Mouse (Mus musculus) megakaryocyte, embryonic 14.5 days (primary cell): Measurements from ENCODE around the gene Adgrb3. TPM values are rescaled to one million over a fixed set of nuclear protein-coding genes. Genes with fewer than 3 reads are reported as not detected.

ENCODE experiments used
- H3K27me3 ChIP-seq: replicated peaks from 2 replicates; pipeline ENCODE3; 2012; ENCODE audit warnings: inconsistent platforms
- H3K36me3 ChIP-seq: replicated peaks from 2 replicates; pipeline ENCODE3; 2012; ENCODE audit warnings: low read length, inconsistent platforms, mixed read lengths
- H3K4me1 ChIP-seq: 2 replicates; pipeline ENCODE4 v1.6.1; 2012; ENCODE audit warnings: inconsistent platforms
- H3K4me3 ChIP-seq: replicated peaks from 2 replicates; pipeline ENCODE3; 2012; ENCODE audit warnings: moderate library complexity, mild to moderate bottlenecking, inconsistent platforms
- H3K9me3 ChIP-seq: 2 replicates; pipeline ENCODE4 v1.6.1; 2012; ENCODE audit warnings: inconsistent platforms
- FLI1 ChIP-seq: IDR thresholded peaks from 2 replicates; pipeline ENCODE4 v1.6.1; 2012; ENCODE audit warnings: low read length, inconsistent platforms, mixed read lengths
- GATA1 ChIP-seq: IDR thresholded peaks from 3 replicates; pipeline ENCODE4 v1.6.1; 2012; ENCODE audit warnings: mixed read lengths, low read length, inconsistent platforms, borderline replicate concordance
- polyA plus RNA-seq: library from polyadenylated mRNA; stranded (reverse); fragments of >175 nt; gene quantifications from 2 replicates; pipeline ENCODE4 v1.2.3, GENCODE M21; 2012; ENCODE audit warnings: low replicate concordance; ENCODE audit not compliant: insufficient read depth

The Adgrb3 gene
- polyA plus RNA-seq, 1 experiment: not detected

GRCm38 (mm10) chr1:25344876-25345275 is 484.6 kb downstream of the Adgrb3 start:
- Histone ChIP-seq H3K36me3 (no peaks in the 10 kb centered on the region), H3K27me3 (no peaks in the 10 kb centered on the region), H3K4me1 (no peaks in the 10 kb centered on the region), H3K9me3 (peaks cover 7% of the 10 kb centered on the region), H3K4me3 (no peak overlapping the region)
- TF ChIP-seq FLI1 (no peak), GATA1 (no peak)

- Histone ChIP-seq H3K36me3 (no peaks in the 10 kb centered on the region), H3K4me3 (no peak overlapping the region), H3K4me1 (no peaks in the 10 kb centered on the region), H3K27me3 (no peaks in the 10 kb centered on the region), H3K9me3 (no peaks in the 10 kb centered on the region)
- no peak for TF ChIP-seq GATA1
- TF ChIP-seq FLI1: no peak
Observed at GRCm38 (mm10) chr1:25325406-25325805, 504.1 kb downstream of the Adgrb3 start.

- Histone ChIP-seq H3K36me3 (no peaks in the 10 kb centered on the region), H3K4me1 (no peaks in the 10 kb centered on the region), H3K27me3 (no peaks in the 10 kb centered on the region), H3K9me3 (peaks cover 5% of the 10 kb centered on the region; the same call in 1 of the 2 replicates), H3K4me3 (no peak overlapping the region)
- TF ChIP-seq FLI1 (no peak), GATA1 (no peak)
Observed at GRCm38 (mm10) chr1:25317142-25317541, 512.4 kb downstream of the Adgrb3 start.

GRCm38 (mm10) chr1:25312344-25312743 is 517.2 kb downstream of the Adgrb3 start:
- Histone ChIP-seq H3K9me3 (no peaks in the 10 kb centered on the region), H3K4me3 (no peak overlapping the region), H3K4me1 (no peaks in the 10 kb centered on the region), H3K36me3 (no peaks in the 10 kb centered on the region), H3K27me3 (no peaks in the 10 kb centered on the region)
- TF ChIP-seq GATA1 (no peak), FLI1 (no peak)

GRCm38 (mm10) chr1:25310066-25310465 is 519.4 kb downstream of the Adgrb3 start:
- H3K9me3 ChIP-seq: no peaks in the 10 kb centered on the region
- no peak for TF ChIP-seq GATA1
- TF ChIP-seq FLI1: no peak
- H3K36me3 ChIP-seq: no peaks in the 10 kb centered on the region
- H3K4me1 ChIP-seq: no peaks in the 10 kb centered on the region
- no peak overlapping the region for H3K4me3 ChIP-seq
- no peaks in the 10 kb centered on the region for H3K27me3 ChIP-seq

GRCm38 (mm10) chr1:25281471-25281870 is 548.0 kb downstream of the Adgrb3 start:
- no peaks in the 10 kb centered on the region for H3K36me3 ChIP-seq
- H3K27me3 ChIP-seq: no peaks in the 10 kb centered on the region
- no peak for TF ChIP-seq GATA1
- no peak for TF ChIP-seq FLI1
- H3K4me3 ChIP-seq: no peak overlapping the region
- H3K9me3 ChIP-seq: 0 out of 2 replicates have a peak, but pooled peaks cover 4% of the 10 kb centered on the region
- H3K4me1 ChIP-seq: no peaks in the 10 kb centered on the region

GRCm38 (mm10) chr1:25250562-25250961 is 578.9 kb downstream of the Adgrb3 start:
- no peaks in the 10 kb centered on the region for H3K4me1 ChIP-seq
- no peak overlapping the region for H3K4me3 ChIP-seq
- no peaks in the 10 kb centered on the region for H3K36me3 ChIP-seq
- H3K9me3 ChIP-seq: no peaks in the 10 kb centered on the region
- H3K27me3 ChIP-seq: no peaks in the 10 kb centered on the region
- no peak for TF ChIP-seq FLI1
- no peak for TF ChIP-seq GATA1

GRCm38 (mm10) chr1:25242436-25242835 is 587.1 kb downstream of the Adgrb3 start:
- H3K4me1 ChIP-seq: no peaks in the 10 kb centered on the region
- no peak overlapping the region for H3K4me3 ChIP-seq
- TF ChIP-seq FLI1: no peak
- no peak for TF ChIP-seq GATA1
- H3K27me3 ChIP-seq: no peaks in the 10 kb centered on the region
- H3K9me3 ChIP-seq: peaks cover 8% of the 10 kb centered on the region; the same call in 1 of the 2 replicates
- no peaks in the 10 kb centered on the region for H3K36me3 ChIP-seq

GRCm38 (mm10) chr1:25229245-25229750 is 600.2 kb downstream of the Adgrb3 start:
- no peaks in the 10 kb centered on the region for H3K36me3 ChIP-seq
- H3K4me3 ChIP-seq: no peak overlapping the region
- H3K27me3 ChIP-seq: no peaks in the 10 kb centered on the region
- H3K9me3 ChIP-seq: peaks cover 4% of the 10 kb centered on the region
- no peak for TF ChIP-seq GATA1
- TF ChIP-seq FLI1: no peak
- no peaks in the 10 kb centered on the region for H3K4me1 ChIP-seq

- Histone ChIP-seq H3K4me1 (no peaks in the 10 kb centered on the region), H3K36me3 (no peaks in the 10 kb centered on the region), H3K27me3 (no peaks in the 10 kb centered on the region), H3K4me3 (no peak overlapping the region), H3K9me3 (no peaks in the 10 kb centered on the region)
- TF ChIP-seq GATA1 (no peak), FLI1 (no peak)
Observed at GRCm38 (mm10) chr1:25228381-25229244, 600.9 kb downstream of the Adgrb3 start.
